Mouse (Mus musculus) NIH3T3 (cell line): ENCODE data around the gene Gpr137b.
"Not testable (repeated sequence)": the region's sequence is repeated elsewhere in the genome, so short reads cannot be mapped to it uniquely, and the experiment has no call there.

Source experiments
- DNase-seq: peaks from one replicate; pipeline ENCODE4 v3.0.0-alpha.2; 2012; ENCODE audit warnings: low read depth

The Gpr137b gene

DNA sequence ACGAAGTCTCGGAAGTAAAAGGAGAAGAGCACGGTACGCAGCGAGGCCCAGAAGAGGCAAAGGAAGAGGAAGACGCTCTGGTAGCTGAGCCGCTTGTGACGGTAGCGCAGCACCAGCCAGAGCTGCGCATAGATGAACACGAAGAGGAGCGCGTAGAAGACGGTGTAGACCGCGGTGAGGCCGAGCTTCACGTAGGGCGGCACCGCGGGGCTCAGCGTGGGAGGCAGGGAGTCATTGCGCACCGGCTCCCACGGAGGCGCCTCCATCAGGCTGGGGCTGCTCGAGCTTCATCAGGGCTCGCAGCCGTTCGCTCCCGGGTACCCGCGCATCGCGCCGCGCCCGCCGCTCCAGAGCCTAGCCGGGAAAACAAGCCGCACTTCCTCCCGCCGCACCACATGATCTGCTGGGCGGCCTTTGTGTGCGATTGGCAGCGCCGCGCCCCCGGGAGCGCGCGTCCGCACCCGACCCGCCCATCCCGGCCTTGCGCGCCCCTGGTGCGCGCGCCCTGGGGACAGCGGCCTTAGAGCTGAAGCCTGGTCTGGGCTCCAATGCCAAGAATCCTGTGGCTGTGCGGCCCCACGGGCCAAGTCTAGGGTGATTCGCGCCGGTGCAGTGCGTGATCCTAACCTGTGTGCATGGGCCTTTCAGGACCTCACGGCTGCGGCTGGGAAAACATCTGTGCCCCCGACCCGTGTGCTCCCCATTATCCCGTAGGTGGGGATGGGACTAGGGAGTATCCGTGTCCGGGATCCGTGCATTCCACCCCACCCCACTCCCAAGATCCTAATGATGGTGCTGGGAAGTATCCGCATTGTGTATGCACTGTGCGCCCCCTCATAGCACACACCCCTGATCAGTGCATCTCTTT, at the start of gene Gpr137b:
Gene Gpr137b, minus strand, starts transcription at position 787 of the 868 bp plus-strand sequence.
- DNase-seq: peak; percentile 75

DNA sequence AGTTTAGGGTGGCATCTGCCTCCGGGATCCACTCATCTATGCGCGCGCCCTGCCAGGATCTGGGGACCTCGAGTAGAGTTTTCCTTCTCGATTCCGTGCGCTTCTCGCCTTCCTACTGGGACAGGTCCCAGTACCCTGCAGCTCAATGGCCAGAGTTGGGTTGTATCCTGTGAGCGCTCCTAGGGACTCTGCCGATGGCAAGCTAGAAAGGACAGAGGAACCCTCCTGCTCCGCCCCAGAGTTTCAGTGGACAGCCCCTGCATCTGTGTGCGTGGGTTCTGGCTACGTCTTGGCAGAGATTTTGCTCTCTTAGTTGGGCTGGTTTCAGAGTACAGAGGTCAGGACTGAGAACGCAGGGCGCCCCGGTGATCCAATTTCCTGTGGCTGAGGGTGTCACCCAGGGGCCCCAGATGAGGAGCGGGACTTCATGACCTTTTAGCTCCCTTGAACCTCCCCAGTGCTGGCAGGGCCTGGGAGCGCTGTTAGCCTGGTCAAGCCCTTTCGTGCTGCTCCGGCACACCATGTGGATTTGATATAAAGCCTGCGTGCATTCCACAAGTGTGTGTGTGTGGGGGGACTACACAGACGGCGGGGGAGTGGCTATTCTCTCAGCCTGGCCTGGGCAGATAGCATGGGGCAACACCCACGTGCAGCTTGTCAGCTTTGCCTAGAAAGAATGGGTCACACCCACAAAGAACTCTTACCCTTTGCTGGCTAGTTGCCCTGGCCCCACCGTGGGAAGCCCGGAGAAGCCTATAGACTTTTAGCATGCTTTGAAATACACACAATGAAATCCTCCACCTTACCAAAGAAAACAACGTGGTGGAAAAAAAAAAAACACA, 44.5 kb upstream of the Gpr137b start:
- peak; percentile 69 for DNase-seq

DNA sequence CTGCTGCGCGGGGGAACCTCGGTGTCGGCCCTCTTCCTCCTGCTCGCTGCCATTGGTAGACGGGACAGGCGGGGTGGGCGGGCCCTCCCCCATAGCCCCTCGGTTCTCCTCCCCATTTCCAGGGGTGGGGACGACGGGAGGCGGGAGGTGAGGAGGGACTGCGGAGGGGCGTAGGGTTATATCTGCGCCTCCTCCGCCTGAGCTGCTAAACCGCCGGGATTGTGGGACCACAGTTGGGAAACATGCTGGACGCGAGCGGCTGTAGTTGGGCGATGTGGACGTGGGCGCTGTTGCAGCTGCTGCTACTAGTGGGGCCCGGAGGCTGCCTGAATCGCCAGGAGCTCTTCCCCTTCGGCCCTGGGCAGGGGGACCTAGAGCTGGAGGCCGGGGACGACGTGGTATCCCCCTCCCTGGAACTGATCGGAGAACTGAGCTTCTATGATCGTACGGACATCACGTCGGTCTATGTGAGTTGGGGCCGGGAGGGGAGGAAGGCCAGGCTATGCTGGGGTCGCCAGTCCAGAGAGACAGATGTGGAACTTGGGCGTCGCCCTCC, 43.7 kb upstream of the Gpr137b start, which contains the start of gene Nid1:
Gene Nid1, plus strand, starts transcription at position 92 of the 556 bp plus-strand sequence.
- DNase-seq: peak; percentile 58

DNA sequence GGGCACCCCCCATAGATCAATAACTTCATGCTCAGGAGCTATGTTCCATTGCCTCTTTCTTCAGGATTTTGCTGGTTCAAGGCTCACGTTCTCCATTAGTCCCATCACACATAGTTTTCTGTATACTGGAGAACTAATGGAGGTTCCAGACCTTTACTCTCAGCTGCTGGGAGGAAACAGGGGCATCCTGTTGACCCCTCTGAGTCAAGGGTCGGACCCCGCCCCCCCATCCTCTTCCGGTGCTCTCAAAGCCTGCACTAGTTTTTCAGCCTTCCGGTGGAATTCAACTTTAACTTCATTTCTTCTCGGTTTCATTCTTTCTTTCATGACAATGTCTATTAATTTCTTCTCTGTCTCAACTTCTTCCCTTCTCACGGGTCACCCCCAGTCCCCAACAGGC, 42.3 kb upstream of the Gpr137b start:
- not testable (repeated sequence) for DNase-seq

GRCm38 (mm10) chr13:13423301-13423700, 29.5 kb upstream of the Gpr137b start:
- DNase-seq: not testable (repeated sequence)

DNA sequence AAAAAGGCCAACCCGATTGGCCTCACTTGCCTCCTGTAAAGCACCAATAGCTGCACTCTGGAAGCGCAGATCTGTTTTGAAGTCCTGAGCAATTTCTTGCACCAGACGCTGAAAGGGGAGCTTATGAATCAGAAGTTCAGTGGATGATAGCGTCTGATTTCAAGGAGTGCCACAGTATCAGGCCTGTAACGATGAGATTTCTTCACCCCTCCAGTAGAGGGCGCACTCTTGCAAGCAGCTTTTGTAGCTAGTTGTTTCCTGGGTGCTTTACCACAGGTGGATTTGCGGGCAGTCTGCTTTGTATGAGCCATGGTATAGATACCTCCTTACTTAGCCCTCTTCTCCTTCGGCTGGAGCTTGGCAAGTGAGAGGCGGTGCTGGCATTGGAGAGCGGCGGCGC, 25.0 kb upstream of the Gpr137b start:
- DNase-seq: not testable (repeated sequence)

DNA sequence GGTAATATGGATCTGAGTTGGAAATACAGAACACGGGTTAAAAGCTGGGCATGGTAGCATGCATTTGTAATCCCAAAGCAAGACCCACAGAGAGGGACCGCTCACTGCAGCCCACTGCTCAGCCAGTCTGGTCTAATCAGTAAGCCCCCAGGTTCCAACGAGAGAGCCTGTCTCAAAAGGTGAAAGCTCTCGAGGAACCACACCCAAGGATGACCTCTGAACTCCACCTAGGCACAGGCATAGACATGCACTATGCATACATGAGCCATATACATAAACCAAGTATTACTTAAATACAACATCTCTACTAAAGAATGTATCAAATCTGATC, 22.2 kb upstream of the Gpr137b start:
- not testable (repeated sequence) for DNase-seq

DNA sequence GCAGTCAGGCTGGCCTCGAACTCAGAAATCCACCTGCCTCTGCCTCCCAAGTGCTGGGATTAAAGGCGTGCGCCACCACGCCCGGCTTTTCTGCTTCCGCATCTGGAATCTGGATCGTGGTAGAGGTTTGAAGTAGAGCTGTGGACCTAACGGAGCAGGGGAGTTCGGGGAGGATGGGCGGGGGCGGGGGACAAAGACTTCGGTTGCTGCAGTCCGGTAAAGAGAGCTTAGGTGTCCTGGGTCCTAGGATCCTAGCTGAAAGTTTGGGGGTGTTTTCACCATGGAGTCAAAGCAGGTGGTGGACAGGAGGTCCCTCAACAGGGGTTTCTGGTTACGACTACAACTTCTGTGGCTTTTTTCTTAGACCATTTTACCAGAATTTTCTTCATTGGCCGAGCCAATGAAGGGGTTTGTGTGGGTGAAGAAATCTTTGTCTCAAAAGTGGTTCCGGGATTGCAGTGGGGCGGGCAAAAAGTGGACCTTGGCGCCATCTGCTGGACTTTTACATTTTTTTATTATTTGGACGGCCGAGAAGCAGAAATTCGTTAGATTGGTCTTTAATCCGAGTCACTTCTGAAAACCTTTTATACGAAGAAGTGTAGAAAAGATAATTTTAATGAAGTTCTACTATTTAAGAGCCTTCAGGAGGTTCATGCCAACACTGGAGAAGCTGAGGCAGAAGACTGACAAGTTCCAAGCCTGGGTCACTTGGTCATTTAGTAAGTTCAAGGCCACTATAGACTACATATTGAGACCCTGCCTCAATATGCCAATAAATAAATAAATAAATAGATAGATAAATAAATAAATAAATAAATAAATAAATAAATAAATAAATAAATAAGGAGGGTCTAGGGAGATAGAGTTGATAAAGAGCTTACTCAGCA, 21.5 kb upstream of the Gpr137b start:
- DNase-seq: peak; percentile 80

DNA sequence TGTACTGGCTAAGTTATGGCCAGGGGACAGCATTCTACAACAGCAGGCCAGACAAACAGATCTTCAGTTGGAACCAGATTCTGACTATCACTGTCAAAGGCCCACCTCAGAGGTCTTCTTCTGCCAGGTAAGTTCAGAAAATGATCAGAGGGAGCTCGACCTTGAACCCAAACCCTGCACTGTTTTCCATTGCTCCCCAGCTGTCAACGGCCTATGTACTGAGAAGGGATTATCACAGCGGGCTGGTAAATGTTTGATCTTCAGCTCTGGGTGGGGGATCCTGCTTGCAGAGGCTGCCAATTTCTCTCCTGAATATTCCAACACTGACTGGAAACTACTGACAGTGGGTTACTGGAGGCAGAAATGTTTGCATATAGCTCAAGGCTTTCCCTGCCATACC, 20.4 kb upstream of the Gpr137b start:
- DNase-seq: no peak

GRCm38 (mm10) chr13:13405511-13405910, 11.7 kb upstream of the Gpr137b start:
- not testable (repeated sequence) for DNase-seq

GRCm38 (mm10) chr13:13404517-13405155, 10.8 kb upstream of the Gpr137b start:
- DNase-seq: not testable (repeated sequence)

DNA sequence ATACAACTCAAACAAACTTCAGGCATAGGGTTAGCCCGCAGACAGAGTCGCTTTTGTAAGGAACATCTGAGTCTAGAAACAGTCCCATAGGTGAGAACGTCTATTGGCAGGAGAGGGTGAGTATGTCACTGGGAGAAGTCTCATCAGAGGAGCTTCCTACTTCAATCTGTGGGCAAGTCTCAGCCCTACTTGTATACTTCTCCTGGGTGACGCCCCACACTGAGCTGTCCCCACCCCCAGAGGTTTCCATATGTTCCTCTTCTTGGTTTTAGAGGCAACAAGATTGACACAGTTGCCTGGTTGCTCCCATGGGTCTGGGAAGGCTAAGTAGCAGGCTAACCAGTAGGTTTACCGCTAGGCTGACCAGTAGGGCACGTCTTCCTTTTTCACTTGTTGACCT, 10.0 kb upstream of the Gpr137b start:
- not testable (repeated sequence) for DNase-seq

GRCm38 (mm10) chr13:13403366-13403765, 9.6 kb upstream of the Gpr137b start:
- DNase-seq: not testable (repeated sequence)

- DNase-seq: not testable (repeated sequence)
Observed at GRCm38 (mm10) chr13:13402818-13403217, 9.0 kb upstream of the Gpr137b start.

DNA sequence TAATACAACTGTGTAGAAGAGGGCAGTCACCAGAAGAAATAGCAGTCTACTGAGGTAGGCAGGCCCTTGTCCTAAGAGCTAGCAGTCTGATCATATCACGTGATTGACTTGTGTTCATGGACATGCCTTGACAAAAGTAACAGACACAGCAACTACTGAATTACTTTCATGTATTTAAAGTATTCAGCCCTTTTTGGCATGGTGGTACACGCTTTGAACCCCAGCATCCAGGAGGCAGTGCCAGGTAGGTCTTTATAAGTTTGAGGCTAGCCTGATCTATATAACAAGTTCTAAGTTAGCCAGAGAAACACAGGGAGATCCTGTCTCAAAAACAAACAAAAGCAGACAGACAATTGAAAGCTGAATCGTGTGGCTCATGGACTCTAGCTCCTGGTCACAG, 7.0 kb upstream of the Gpr137b start:
- not testable (repeated sequence) for DNase-seq

DNA sequence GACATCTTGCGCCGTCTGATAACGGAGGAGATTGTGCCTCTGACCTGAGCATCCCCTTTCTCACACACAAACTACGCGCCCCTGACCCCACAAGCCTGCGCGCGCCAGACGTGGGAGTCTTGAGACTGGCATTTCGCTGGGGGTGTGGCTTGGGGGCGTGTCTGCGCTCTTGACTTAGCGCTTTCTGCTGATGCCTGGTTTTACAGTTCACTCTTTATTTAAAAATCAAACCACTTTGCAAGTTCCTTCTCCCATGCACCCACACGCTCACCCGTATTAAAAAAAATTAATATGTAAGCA, 232 bp upstream of the Gpr137b start:
- DNase-seq: peak; percentile 66

DNA sequence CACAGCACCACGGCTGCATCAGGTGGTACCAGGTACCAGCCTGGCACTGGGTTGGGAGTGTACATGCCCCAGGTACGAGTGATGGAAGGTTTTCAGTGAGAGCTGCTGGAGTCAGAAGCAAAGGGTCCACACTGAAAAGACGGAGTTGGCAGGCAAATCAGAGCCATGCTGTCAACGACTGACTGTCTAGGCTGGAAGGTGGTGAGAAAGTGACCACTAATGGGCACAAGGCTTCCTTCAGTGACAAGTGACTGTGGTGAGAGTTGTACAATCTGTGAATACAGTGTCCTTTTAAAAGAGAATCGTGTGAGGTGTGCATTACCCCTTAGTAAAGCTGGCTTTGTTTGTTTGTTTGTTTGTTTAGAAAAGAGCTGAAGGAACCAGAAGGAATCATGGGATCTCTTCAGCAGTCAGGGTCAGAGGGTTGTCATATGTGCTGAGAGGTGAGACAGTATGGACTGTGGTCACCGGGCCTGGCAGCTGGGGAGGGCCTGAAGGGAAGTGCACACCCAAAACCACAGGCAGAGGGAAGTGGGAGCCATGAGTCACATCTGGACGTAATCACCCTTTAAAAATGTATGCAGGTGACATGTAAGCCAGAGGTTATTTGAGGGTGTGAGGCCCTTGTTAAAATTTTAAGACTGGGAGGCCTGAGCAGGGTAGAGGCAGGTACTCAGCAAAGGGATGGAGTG, 15.5 kb downstream of the Gpr137b start:
- DNase-seq: not testable (repeated sequence)

- no peak for DNase-seq
Observed at GRCm38 (mm10) chr13:13377180-13377579, 16.6 kb downstream of the Gpr137b start.

GRCm38 (mm10) chr13:13373965-13374364, 19.8 kb downstream of the Gpr137b start:
- not testable (repeated sequence) for DNase-seq

DNA sequence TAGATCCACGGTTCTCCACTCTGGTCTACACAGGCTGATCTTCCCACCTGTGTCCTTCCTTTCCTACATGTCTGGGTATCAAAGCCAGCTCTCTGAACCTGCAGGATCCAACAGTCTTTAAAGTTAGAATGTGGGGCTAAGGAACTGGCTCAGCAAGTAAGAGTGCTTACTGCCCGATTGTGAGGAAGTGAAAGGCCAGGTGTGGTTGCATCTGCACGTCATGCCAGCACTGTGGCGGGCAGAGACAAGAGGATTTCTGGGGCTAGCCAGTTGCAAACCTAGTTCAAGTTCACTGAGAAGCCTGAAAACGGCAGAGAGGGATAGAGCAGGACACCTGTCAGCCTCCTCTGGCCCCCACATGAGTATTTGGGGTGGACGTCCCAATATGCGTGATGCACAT, 22.4 kb downstream of the Gpr137b start:
- DNase-seq: not testable (repeated sequence)

- DNase-seq: not testable (repeated sequence)
Observed at GRCm38 (mm10) chr13:13366371-13366770, 27.4 kb downstream of the Gpr137b start.
